Mouse (Mus musculus) forebrain, postnatal 0 days (tissue): ENCODE measurements at regions not wholly inside any gene's neighbourhood (a gene's known extent, or its start where the extent isn't known, plus 50 kb on each side); places are given as distances from the start of the nearest gene placed in this dataset.

Experiments used
- ATAC-seq: fragments of 200-750 bp; cut with Nextera tagmentation; 2 replicates; pipeline ENCODE4 v1.8.0; 2017; ENCODE audit warnings: mild to moderate bottlenecking, moderate library complexity
- DNase-seq: peaks from one replicate; pipeline ENCODE4 v3.0.0-alpha.2; 2015
- H3K27ac ChIP-seq: fragments of 300-500 bp; sonication (generic); 2 replicates; pipeline ENCODE4 v1.5.1; 2014; ENCODE audit warnings: low read depth, mild to moderate bottlenecking, antibody characterized with exemption, low read length, moderate library complexity, mixed read lengths
- H3K27me3 ChIP-seq: fragments of 300-500 bp; sonication (generic); 2 replicates; pipeline ENCODE4 v1.6.1; 2014; ENCODE audit warnings: mild to moderate bottlenecking, low read length, mixed read lengths; ENCODE audit not compliant: insufficient read depth
- H3K36me3 ChIP-seq: fragments of 300-500 bp; sonication (generic); 2 replicates; pipeline ENCODE4 v1.6.1; 2014; ENCODE audit warnings: mild to moderate bottlenecking, moderate library complexity; ENCODE audit not compliant: insufficient read depth
- H3K4me1 ChIP-seq: fragments of 300-500 bp; sonication (generic); 2 replicates; pipeline ENCODE4 v1.6.1; 2014; ENCODE audit warnings: antibody characterized with exemption; ENCODE audit not compliant: insufficient read depth
- H3K4me2 ChIP-seq: fragments of 300-500 bp; sonication (generic); 2 replicates; pipeline ENCODE4 v1.6.1; 2014; ENCODE audit warnings: low read depth, mild to moderate bottlenecking, moderate library complexity
- H3K4me3 ChIP-seq: fragments of 300-500 bp; sonication (generic); 2 replicates; pipeline ENCODE4 v1.5.1; 2014; ENCODE audit warnings: low read depth, low read length, mixed read lengths
- H3K9ac ChIP-seq: fragments of 300-500 bp; sonication (generic); 2 replicates; pipeline ENCODE4 v1.6.1; 2014; ENCODE audit warnings: mild to moderate bottlenecking
- H3K9me3 ChIP-seq: fragments of 300-500 bp; sonication (generic); 2 replicates; pipeline ENCODE4 v1.6.1; 2016; ENCODE audit warnings: low read length
- CTCF ChIP-seq: sonication (generic); IDR thresholded peaks from 2 replicates; pipeline ENCODE4 v1.5.1; 2016; ENCODE audit warnings: antibody characterized with exemption, control low read depth, low read depth
- WGBS: fragments of 180-500 bp; shearing (Covaris S2); extraction: QIAGEN DNeasy Blood & Tissue Kit; methylation state at CpG from one replicate; pipeline ENCODE4 v1.1.7; 2014; 5-methylcytosine and 5-hydroxymethylcytosine counted together

- no peak overlapping the region for H3K4me2 ChIP-seq
- ATAC-seq (no peak), DNase-seq (no peak)
- no peak overlapping the region for H3K4me3 ChIP-seq
- H3K9ac ChIP-seq, result no peak overlapping the region
- WGBS, result 89% methylated on average over 3 of the region's 3 CpGs
- H3K36me3 ChIP-seq, result no peaks in the 10 kb centered on the region
- no peak overlapping the region for H3K27ac ChIP-seq
- H3K4me1 ChIP-seq, result no peaks in the 10 kb centered on the region
- no peak for TF ChIP-seq CTCF
- H3K9me3 ChIP-seq, result no peaks in the 10 kb centered on the region
- no peaks in the 10 kb centered on the region for H3K27me3 ChIP-seq
Measured at GRCm38 (mm10) chr2:170969430-170969829, 237.8 kb downstream of the Dok5 start.

- H3K4me1 ChIP-seq, result no peaks in the 10 kb centered on the region
Measured at GRCm38 (mm10) chr2:170985357-170985756, 253.8 kb downstream of the Dok5 start.

GRCm38 (mm10) chr2:170998378-170998777 lies 266.8 kb downstream of the Dok5 start:
- no peak for TF ChIP-seq CTCF
- Histone ChIP-seq H3K27ac (no peak overlapping the region), H3K9me3 (no peaks in the 10 kb centered on the region), H3K4me1 (no peaks in the 10 kb centered on the region), H3K9ac (no peak overlapping the region), H3K36me3 (no peaks in the 10 kb centered on the region), H3K4me2 (no peak overlapping the region), H3K27me3 (no peaks in the 10 kb centered on the region), H3K4me3 (no peak overlapping the region)
- peak; percentile 53; the same call in 1 of the 2 replicates for ATAC-seq
- DNase-seq, result peak; percentile 37
- WGBS, result 78% methylated on average over 6 of the region's 6 CpGs

More at GRCm38 (mm10) chr2:170985357-170985756, 253.8 kb downstream of the Dok5 start:
- H3K9ac ChIP-seq, result no peak overlapping the region
- no peaks in the 10 kb centered on the region for H3K9me3 ChIP-seq
- H3K36me3 ChIP-seq, result no peaks in the 10 kb centered on the region
- TF ChIP-seq CTCF, result no peak
- H3K4me3 ChIP-seq, result no peak overlapping the region
- ATAC-seq, result no peak
- DNase-seq, result no peak
- no peak overlapping the region for H3K27ac ChIP-seq
- H3K27me3 ChIP-seq, result no peaks in the 10 kb centered on the region
- H3K4me2 ChIP-seq, result no peak overlapping the region
- 68% methylated on average over 1 of the region's 1 CpGs for WGBS

GRCm38 (mm10) chr2:171000165-171000564 lies 268.6 kb downstream of the Dok5 start:
- DNase-seq (no peak), ATAC-seq (no peak)
- Histone ChIP-seq H3K9me3 (no peaks in the 10 kb centered on the region), H3K27me3 (no peaks in the 10 kb centered on the region), H3K4me2 (no peak overlapping the region), H3K4me3 (no peak overlapping the region), H3K9ac (no peak overlapping the region), H3K27ac (no peak overlapping the region), H3K36me3 (no peaks in the 10 kb centered on the region), H3K4me1 (no peaks in the 10 kb centered on the region)
- TF ChIP-seq CTCF, result no peak
- 41% methylated on average over 3 of the region's 3 CpGs for WGBS

GRCm38 (mm10) chr2:171028481-171028880 lies 296.9 kb downstream of the Dok5 start:
- Histone ChIP-seq H3K9me3 (no peaks in the 10 kb centered on the region), H3K27me3 (no peaks in the 10 kb centered on the region), H3K9ac (no peak overlapping the region), H3K4me1 (no peaks in the 10 kb centered on the region), H3K4me3 (no peak overlapping the region), H3K4me2 (no peak overlapping the region), H3K36me3 (no peaks in the 10 kb centered on the region), H3K27ac (no peak overlapping the region)
- no peak for TF ChIP-seq CTCF
- no peak for ATAC-seq
- peak; percentile 8 for DNase-seq
- 58% methylated on average over 8 of the region's 8 CpGs for WGBS
